Mouse (Mus musculus): ENCODE data around the gene Tmem116. TPM values are rescaled to one million over a fixed set of nuclear protein-coding genes. Genes with fewer than 3 reads are reported as not detected.

The Tmem116 gene
- polyA plus RNA-seq, 1 experiment from 2014 or later, result 2.5 TPM

DNA sequence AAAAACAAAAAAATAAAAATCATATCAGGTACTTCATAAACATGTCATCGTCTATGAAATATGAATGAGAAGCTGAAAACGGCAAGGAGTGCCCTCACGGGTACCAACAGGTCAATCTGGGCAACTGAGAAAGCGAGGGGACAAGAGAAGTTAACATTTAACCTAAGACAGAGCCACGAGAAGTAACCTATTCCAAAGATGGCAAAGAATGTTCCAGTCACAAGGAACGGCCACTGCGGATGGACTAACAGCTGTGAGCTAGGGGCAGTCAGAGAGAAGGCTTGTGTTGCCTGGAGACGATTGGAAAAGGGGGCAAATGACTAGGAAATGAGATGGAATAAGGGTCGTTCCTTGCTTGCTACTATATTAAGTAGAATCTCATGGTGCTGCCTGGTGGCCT, 1.2 kb upstream of the Tmem116 start:
- ATAC-seq, result no peak
- 64% methylated on average over 9 of the region's 9 CpGs for WGBS
- H3K4me3 ChIP-seq (replicated peaks), result no peak overlapping the region
- no peak overlapping the region for H3K27ac ChIP-seq
- peak overlapping the region; percentile 91 for H3K4me2 ChIP-seq (replicated peaks)
- peaks cover 24% of the 10 kb centered on the region for H3K4me1 ChIP-seq (replicated peaks)
- H3K9ac ChIP-seq, result no peak overlapping the region
- no peaks in the 10 kb centered on the region for H3K27me3 ChIP-seq (replicated peaks)
- H3K9me3 ChIP-seq, result no peaks in the 10 kb centered on the region
- peaks cover 28% of the 10 kb centered on the region for H3K36me3 ChIP-seq

DNA sequence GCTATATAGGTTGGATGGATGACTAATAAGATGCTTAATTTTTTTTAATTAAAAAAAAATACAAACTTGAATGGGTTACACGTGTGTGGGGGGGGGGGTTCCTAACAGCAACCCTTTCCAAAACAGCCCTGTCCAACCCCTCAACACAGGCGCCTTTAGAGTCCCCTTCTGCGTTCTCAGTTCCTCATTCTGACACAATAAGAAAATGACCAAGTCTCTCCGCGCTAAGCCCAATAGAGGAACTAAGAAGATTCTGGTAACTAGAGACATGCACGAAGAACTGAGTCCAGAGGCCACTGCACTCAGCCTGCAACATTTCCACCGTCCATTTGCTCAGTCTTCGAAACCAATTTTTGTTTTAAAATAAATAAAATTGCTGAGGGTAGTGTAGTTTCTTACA, 490 bp upstream of the Tmem116 start:
- WGBS, result 20% methylated on average over 8 of the region's 8 CpGs
- H3K27ac ChIP-seq, result 0 out of 2 replicates have a peak overlapping the region, but pooled peaks have one; percentile 94

DNA sequence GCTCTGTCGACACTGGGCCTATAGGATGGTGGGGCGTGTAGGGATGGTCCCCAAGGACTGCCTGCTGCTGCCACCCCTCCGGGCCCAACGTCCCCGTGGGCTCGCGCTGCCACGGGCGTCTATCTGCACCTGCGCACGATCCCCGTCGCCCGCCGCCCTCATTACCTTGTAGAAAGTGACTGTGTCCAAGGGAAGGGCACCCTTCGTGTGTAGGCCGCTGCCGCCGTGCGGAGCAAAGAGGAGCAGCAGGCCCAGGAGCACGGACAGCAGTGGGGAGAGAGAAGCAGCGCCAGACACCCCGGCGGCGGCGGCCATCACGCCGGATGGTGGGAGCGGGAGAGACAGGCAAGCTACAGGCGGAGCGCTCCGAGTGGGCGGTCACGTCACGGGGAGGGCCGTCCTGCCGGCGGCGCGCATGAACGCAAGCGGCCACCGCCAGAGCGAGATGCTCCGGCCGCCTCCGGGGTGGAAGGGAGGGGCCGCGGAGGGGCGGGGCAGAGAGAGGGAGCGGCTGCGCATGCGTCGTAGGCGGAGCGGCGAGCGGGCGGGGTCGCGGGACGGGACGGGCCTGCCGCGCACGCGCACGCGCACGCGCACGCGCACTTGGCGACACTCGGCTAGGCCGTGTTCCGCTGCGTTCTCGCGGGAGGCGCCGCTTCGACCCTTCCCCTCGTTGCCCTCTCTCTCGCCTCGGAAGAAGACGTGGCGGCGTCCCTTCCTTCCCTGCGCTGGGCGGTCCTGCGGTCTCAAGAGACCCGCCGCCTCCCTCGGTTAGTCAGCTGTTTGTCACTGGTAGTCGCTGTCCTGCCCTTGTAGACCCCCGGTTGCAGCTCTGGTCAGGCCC, 555 bp downstream of the Tmem116 start, which contains the start of gene Erp29:
Gene Erp29, minus strand, starts transcription at position 481 of the 844 bp plus-strand sequence.
- peak; percentile 91 for ATAC-seq
- H3K4me1 ChIP-seq (replicated peaks), result peaks cover 26% of the 10 kb centered on the region
- under 1% methylated on average over 95 of the region's 97 CpGs for WGBS
- H3K9ac ChIP-seq, result peak within 1 kb of the TSS; percentile 94
- H3K4me3 ChIP-seq (replicated peaks), result peak within 1 kb of the TSS; percentile 87
- H3K4me2 ChIP-seq (replicated peaks), result peak within 1 kb of the TSS; percentile 91
- peaks cover 11% of the 10 kb centered on the region; the same call in 1 of the 2 replicates for H3K36me3 ChIP-seq
- H3K27ac ChIP-seq, result peak within 1 kb of the TSS; percentile 94
- H3K9me3 ChIP-seq, result no peaks in the 10 kb centered on the region
- H3K27me3 ChIP-seq (replicated peaks), result no peaks in the 10 kb centered on the region

More for the DNA sequence above, 490 bp upstream of the Tmem116 start:
- H3K36me3 ChIP-seq, result peaks cover 21% of the 10 kb centered on the region
- H3K4me3 ChIP-seq (replicated peaks), result peak overlapping the region; percentile 87
- H3K4me1 ChIP-seq (replicated peaks), result peaks cover 26% of the 10 kb centered on the region
- no peak for ATAC-seq
- H3K9ac ChIP-seq, result peak overlapping the region; percentile 94
- H3K9me3 ChIP-seq, result no peaks in the 10 kb centered on the region
- peak overlapping the region; percentile 91 for H3K4me2 ChIP-seq (replicated peaks)
- no peaks in the 10 kb centered on the region for H3K27me3 ChIP-seq (replicated peaks)

DNA sequence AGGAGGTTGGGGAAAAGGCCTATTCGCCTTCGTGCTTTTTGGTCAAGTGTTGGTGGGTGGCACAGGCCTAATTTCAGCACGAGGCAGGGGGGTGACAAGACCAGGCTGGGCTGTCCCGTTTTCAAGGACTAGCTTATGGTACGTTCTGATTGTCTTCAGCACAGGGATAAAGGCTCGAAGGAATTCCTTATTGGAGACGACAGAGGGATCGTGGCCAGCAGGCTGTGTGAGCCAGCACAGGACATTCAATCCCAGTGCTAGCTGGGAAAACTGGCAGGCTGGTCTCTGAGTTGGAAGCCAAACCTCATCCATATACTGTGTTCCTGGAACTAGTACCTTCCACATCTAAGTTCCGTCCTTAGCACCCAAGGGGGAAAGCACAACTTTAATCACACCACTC, 1.2 kb downstream of the Tmem116 start:
- peaks cover 26% of the 10 kb centered on the region for H3K4me1 ChIP-seq (replicated peaks)
- H3K27ac ChIP-seq, result peak overlapping the region; percentile 94
- no peak for ATAC-seq
- 0 out of 2 replicates have a peak, but pooled peaks cover 7% of the 10 kb centered on the region for H3K36me3 ChIP-seq
- peak overlapping the region; percentile 91 for H3K4me2 ChIP-seq (replicated peaks)
- H3K9me3 ChIP-seq, result no peaks in the 10 kb centered on the region
- peak overlapping the region; percentile 91 for H3K9ac ChIP-seq
- no peaks in the 10 kb centered on the region for H3K27me3 ChIP-seq (replicated peaks)
- WGBS, result 4% methylated on average over 9 of the region's 9 CpGs
- H3K4me3 ChIP-seq (replicated peaks), result peak overlapping the region; percentile 87

DNA sequence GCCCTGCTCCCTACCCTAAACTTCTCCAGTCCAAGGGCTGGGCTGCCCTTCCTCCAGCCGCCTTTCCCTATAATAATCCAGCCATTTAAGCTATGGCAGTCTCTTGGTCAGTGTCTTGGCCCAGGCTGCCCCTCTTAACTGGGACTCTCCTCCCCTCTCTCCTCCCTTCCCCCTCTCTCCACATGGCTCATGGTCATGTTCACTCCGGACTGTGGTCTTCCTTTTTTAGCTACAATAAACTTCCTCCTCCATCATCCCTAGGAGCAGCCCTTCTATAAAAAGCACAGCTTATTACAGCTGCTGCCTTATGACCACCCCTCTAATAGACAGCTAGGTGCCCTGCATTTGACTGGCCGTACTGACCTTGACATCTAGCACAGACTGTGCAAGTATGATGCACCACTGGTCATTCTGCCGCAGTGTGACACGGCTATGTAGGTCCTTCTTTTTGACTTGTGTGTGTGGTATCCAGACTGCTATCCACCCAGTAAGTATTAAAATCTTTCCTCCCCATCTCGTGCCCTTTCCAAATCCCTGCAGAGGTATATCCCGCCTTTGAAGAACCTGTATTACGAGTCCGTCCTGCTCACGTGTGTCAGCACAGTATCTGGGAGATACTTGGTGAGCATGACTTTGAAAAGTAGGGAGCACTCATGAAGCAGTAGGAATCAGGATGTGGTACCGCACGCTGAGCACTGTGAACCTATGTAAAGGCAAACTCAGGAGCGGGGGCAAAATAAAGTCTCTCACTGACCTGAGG, 2.2 kb downstream of the Tmem116 start:
- Histone ChIP-seq H3K4me1 (replicated peaks) (peaks cover 26% of the 10 kb centered on the region), H3K27ac (peak overlapping the region; percentile 78), H3K4me2 (replicated peaks) (peak overlapping the region; percentile 91), H3K9me3 (no peaks in the 10 kb centered on the region), H3K27me3 (replicated peaks) (no peaks in the 10 kb centered on the region), H3K4me3 (replicated peaks) (no peak overlapping the region), H3K36me3 (no peaks in the 10 kb centered on the region), H3K9ac (no peak overlapping the region)
- WGBS, result 61% methylated on average over 13 of the region's 13 CpGs
- peak; percentile 11 for ATAC-seq

DNA sequence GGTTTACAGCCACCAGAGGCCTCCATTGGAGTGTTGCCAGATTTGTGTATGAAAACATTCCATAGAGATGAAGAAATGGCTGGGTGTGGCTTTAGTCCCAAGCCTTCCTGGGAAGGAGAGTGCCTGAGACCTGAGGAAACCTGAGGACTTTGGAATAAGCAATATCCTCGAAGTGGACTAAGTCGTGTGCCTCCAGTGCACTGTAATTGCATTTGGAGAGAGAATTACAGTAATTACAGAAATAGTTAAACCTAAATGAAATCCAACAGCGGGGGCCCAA, 2.8 kb downstream of the Tmem116 start:
- no peak overlapping the region for H3K4me3 ChIP-seq (replicated peaks)
- peak; percentile 50 for ATAC-seq
- no peaks in the 10 kb centered on the region for H3K9me3 ChIP-seq
- H3K4me1 ChIP-seq (replicated peaks), result peaks cover 24% of the 10 kb centered on the region
- H3K4me2 ChIP-seq (replicated peaks), result peak overlapping the region; percentile 91
- peak overlapping the region; percentile 78 for H3K27ac ChIP-seq
- WGBS, result 53% methylated on average over 3 of the region's 3 CpGs
- H3K9ac ChIP-seq, result no peak overlapping the region
- H3K27me3 ChIP-seq (replicated peaks), result no peaks in the 10 kb centered on the region
- H3K36me3 ChIP-seq, result no peaks in the 10 kb centered on the region

DNA sequence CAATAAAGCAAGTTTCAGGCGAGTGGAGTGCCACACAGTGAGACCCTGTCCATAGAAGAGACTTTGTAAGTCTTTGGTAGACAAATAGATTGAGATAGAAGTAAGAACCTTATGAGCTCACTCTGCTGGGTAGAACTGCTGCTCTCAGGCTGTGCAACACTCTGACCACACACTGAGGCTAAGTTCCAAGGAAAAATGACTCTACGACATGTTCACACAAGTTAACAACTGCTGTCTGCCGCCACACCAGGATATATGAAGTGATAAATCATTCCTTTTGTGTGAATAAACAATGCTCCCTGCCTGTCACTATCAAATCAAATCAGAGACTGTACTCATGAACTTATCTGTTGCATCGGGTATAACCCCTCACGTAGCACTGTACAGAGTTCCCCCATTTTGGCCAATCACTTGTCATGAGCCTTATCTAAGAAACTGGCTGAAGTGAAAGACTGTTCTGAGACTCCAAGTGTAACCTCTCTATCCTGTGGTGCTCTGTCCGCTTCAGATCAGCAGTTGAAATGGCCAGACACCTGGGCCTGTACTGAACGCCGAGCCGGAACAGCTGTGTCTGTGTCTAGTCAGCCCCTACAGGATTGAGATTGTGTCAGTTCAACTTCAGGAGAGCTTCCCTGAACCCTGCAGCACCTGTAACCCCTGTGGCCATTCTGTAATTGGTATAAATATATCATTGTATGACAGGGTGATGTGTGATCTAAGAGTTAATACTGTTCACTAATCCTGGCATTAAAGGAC, 4.0 kb downstream of the Tmem116 start:
- 67% methylated on average over 9 of the region's 9 CpGs for WGBS
- Histone ChIP-seq H3K9ac (no peak overlapping the region), H3K4me2 (replicated peaks) (no peak overlapping the region), H3K27me3 (replicated peaks) (no peaks in the 10 kb centered on the region), H3K4me1 (replicated peaks) (peaks cover 20% of the 10 kb centered on the region), H3K36me3 (no peaks in the 10 kb centered on the region), H3K4me3 (replicated peaks) (no peak overlapping the region), H3K27ac (0 out of 2 replicates have a peak overlapping the region, but pooled peaks have one; percentile 78), H3K9me3 (no peaks in the 10 kb centered on the region)
- ATAC-seq, result no peak

DNA sequence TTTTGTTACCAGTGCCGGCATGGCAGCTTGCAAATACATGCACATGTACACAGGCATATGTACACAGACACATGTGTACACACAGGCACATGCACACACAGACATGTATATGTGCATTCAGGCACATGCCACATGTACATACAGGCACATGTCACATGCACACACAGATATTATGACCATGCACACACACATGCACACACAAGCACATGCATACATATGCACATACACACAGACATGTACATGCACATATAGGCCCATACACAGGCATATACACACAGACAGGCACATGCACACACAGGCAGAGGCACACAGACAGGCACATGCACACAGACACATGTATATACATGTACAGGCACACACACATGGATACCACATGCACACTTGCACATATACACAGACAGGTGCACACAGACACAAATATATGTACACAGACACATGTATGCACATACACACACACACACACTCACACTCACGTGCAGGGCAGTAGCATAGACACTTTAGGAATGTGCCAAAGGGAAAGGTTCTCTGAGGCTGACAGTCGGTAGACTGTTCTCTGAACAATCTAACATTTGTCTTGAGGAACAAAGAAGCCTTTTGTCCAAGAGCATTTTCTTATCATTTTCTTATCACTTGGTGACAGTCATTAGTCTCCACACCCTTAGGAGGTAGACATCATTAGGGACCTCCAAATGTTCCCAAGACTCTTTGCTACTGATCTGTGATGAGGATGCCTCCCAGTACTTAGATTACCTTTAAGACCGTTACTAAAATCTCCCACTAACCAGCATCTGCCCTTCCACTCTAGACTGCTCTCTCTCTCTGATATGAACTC, 9.9 kb downstream of the Tmem116 start:
- Histone ChIP-seq H3K4me2 (replicated peaks) (no peak overlapping the region), H3K4me1 (replicated peaks) (peaks cover 4% of the 10 kb centered on the region; the same call in 1 of the 2 replicates), H3K9me3 (no peaks in the 10 kb centered on the region), H3K27me3 (replicated peaks) (no peaks in the 10 kb centered on the region), H3K4me3 (replicated peaks) (no peak overlapping the region), H3K9ac (no peak overlapping the region), H3K36me3 (no peaks in the 10 kb centered on the region), H3K27ac (no peak overlapping the region)
- peak; percentile 65 for ATAC-seq
- 48% methylated on average over 4 of the region's 4 CpGs for WGBS

DNA sequence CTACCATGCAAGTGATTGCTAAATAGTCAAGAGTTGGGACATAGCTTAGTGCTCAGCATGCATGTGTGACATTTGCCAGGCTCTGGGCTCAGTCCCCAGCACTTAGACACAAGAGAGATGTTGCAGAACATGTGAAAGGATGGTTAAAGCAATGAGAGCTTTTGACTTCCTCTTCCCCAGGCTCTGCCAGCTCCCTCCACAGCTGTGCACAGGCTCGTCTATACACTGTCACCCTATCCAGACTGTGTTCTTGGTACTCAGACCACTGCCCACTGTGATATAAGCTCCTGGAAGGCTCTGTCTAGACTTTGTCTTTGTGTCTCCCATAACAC, 10.4 kb downstream of the Tmem116 start:
- no peak overlapping the region for H3K4me2 ChIP-seq (replicated peaks)
- no peaks in the 10 kb centered on the region for H3K27me3 ChIP-seq (replicated peaks)
- H3K36me3 ChIP-seq, result no peaks in the 10 kb centered on the region
- H3K4me3 ChIP-seq (replicated peaks), result no peak overlapping the region
- peaks cover 4% of the 10 kb centered on the region; the same call in 1 of the 2 replicates for H3K4me1 ChIP-seq (replicated peaks)
- H3K9ac ChIP-seq, result no peak overlapping the region
- no peak overlapping the region for H3K27ac ChIP-seq
- peak; percentile 54; the same call in 1 of the 2 replicates for ATAC-seq
- WGBS, result 28% methylated on average over 1 of the region's 1 CpGs
- no peaks in the 10 kb centered on the region for H3K9me3 ChIP-seq

DNA sequence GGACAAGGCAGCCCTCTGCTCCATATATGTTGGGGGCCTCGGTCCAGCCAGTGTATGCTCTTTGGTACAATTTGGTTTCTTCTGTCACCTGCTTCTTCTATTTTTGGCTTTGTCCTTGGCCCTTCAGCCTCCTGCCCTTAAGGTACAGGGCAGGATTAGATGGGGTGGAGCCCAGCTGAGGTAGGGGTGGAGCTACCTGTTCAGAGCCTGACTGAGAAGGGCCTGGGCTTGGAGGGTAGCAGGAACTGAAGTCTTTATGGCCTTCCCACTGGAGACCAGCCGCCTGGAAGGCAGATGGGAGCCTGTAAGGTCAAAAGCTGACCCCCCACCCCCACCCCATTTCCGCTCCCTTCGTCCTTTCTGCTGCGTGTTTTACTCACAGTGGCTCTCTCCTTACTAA, 11.3 kb downstream of the Tmem116 start:
- Histone ChIP-seq H3K9ac (no peak overlapping the region), H3K9me3 (no peaks in the 10 kb centered on the region), H3K4me2 (replicated peaks) (no peak overlapping the region), H3K4me1 (replicated peaks) (peaks cover 4% of the 10 kb centered on the region; the same call in 1 of the 2 replicates), H3K36me3 (no peaks in the 10 kb centered on the region), H3K27ac (no peak overlapping the region), H3K4me3 (replicated peaks) (no peak overlapping the region), H3K27me3 (replicated peaks) (no peaks in the 10 kb centered on the region)
- ATAC-seq, result peak; percentile 81
- WGBS, result 47% methylated on average over 5 of the region's 5 CpGs

DNA sequence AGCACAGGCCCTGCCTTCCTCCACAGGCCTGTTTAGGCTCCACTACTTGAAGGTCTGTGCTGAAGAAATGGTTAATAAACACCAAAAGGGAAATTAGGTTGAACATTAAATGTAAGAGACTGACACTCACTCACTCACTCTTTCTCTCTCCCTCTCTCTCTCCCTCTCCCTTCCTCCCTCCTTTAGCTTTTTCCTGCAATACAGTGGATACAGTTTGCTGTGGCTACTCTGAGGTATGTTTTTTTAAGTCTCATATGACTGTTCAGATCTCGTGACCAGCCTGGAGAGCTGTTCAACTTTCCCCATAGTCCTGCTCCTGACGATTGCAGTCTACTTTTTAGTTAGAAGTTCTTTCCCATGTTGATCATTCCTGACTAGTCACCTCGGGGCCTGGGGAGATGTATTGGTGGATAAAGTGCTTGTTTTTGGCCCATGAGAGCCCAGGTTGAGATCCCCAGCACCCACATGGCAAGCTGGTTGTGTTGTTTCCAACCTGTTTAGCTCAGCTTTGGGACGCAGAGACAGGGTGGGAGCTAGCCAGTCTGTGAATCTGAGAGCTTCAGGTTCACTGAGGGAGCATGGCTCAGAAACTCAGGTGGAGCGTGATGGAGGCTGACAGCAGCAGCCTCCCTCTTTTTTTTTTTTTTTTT, 12.0 kb downstream of the Tmem116 start:
- H3K36me3 ChIP-seq, result no peaks in the 10 kb centered on the region
- no peak for ATAC-seq
- H3K9ac ChIP-seq, result no peak overlapping the region
- no peak overlapping the region for H3K4me3 ChIP-seq (replicated peaks)
- no peak overlapping the region for H3K27ac ChIP-seq
- H3K4me1 ChIP-seq (replicated peaks), result peaks cover 4% of the 10 kb centered on the region; the same call in 1 of the 2 replicates
- no peaks in the 10 kb centered on the region for H3K9me3 ChIP-seq
- no peak overlapping the region for H3K4me2 ChIP-seq (replicated peaks)
- 66% methylated on average over 5 of the region's 5 CpGs for WGBS
- no peaks in the 10 kb centered on the region for H3K27me3 ChIP-seq (replicated peaks)

All from intestine, embryonic 15.5 days (tissue).